Mouse (Mus musculus) heart, adult 9 months (tissue): ENCODE data around the gene Hoxa9.

Experiments used
- DNase-seq, 2 experiments: peaks; one replicate each; pipeline ENCODE4 v3.0.0; 2022; ENCODE audit warnings: low spot score in 2 of 2

Gene Hoxa9

GRCm38 (mm10) chr6:52261751-52262462, 31.0 kb upstream of the Hoxa9 start:
- DNase-seq, result no peak

GRCm38 (mm10) chr6:52260654-52261575, 30.0 kb upstream of the Hoxa9 start, which contains the start of gene Hoxa13:
Hoxa13 (minus strand) TSS chr6:52260880.
- no peak for DNase-seq

- no peak for DNase-seq
Observed at GRCm38 (mm10) chr6:52259811-52260261, 28.9 kb upstream of the Hoxa9 start.

GRCm38 (mm10) chr6:52259081-52259790, 28.3 kb upstream of the Hoxa9 start:
- no peak for DNase-seq

GRCm38 (mm10) chr6:52256956-52257355, 26.1 kb upstream of the Hoxa9 start:
- DNase-seq, result peak; percentile 24 to 78

GRCm38 (mm10) chr6:52253511-52254500, 22.9 kb upstream of the Hoxa9 start:
- no peak for DNase-seq

GRCm38 (mm10) chr6:52252775-52253376, 22.0 kb upstream of the Hoxa9 start:
- no peak for DNase-seq

GRCm38 (mm10) chr6:52252016-52252774, 21.3 kb upstream of the Hoxa9 start:
- no peak for DNase-seq

- no peak for DNase-seq
Observed at GRCm38 (mm10) chr6:52251177-52251879, 20.4 kb upstream of the Hoxa9 start.

GRCm38 (mm10) chr6:52249826-52250225, 18.9 kb upstream of the Hoxa9 start:
- DNase-seq, result no peak

- DNase-seq, result no peak
Observed at GRCm38 (mm10) chr6:52249415-52249738, 18.5 kb upstream of the Hoxa9 start.

GRCm38 (mm10) chr6:52248638-52249414, 17.9 kb upstream of the Hoxa9 start:
- DNase-seq, result no peak

GRCm38 (mm10) chr6:52247766-52248637, 17.1 kb upstream of the Hoxa9 start:
- DNase-seq, result no peak

- no peak for DNase-seq
Observed at GRCm38 (mm10) chr6:52246916-52247315, 16.0 kb upstream of the Hoxa9 start.

GRCm38 (mm10) chr6:52246403-52246803, 15.5 kb upstream of the Hoxa9 start:
- no peak for DNase-seq

GRCm38 (mm10) chr6:52245757-52246142, 14.9 kb upstream of the Hoxa9 start, which contains the start of gene Hoxa11:
Hoxa11 (minus strand) TSS chr6:52245810.
- no peak for DNase-seq

GRCm38 (mm10) chr6:52245040-52245756, 14.3 kb upstream of the Hoxa9 start:
- no peak for DNase-seq
